Mouse (Mus musculus): ENCODE results near the gene Rab11a.

DNA sequence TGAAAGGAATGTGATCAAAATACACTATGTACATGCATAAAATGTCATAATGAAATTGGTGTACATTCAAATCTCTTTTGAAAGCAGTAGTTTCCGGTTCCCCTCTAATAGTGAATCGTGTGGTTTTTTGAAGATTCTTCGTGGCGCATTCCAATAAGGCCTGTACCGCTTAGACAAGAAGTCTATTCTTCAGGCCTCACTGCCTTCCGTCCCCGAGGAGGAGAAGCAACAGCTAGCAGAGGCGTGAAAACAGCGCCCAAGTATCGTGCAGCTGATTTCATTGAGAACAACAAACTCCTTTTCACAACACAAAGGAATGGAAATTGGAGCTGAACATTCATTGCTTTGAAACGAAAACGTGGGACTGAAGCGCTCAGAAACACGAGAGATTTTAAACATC, 20.5 kb upstream of the Rab11a start:
- TF ChIP-seq CTCF (IDR thresholded peaks at IDR 0.05; ENCODE audit: low read depth) (no peak), EP300 (optimal IDR thresholded peaks at IDR 0.05) (no peak)
